Mouse (Mus musculus) heart, adult 2 months (tissue): ENCODE measurements around the gene Myo1d. TPM values are rescaled to one million over a fixed set of nuclear protein-coding genes. Genes with fewer than 3 reads are reported as not detected.

ENCODE experiments used
- DNase-seq, 2 experiments: peaks; one replicate each; pipeline ENCODE4 v3.0.0; 2021
- H3K27ac ChIP-seq: fragments of 200-600 bp; 2 replicates; pipeline ENCODE4 v1.8.1; 2022
- H3K27me3 ChIP-seq: fragments of 200-500 bp; 2 replicates; pipeline ENCODE4 v1.6.1; 2012; ENCODE audit warnings: mild to moderate bottlenecking, low read length, inconsistent platforms, mixed read lengths; ENCODE audit not compliant: control insufficient read depth, insufficient read depth
- H3K36me3 ChIP-seq: fragments of 200-500 bp; 2 replicates; pipeline ENCODE4 v1.6.1; 2012; ENCODE audit warnings: low read length, inconsistent platforms; ENCODE audit not compliant: control insufficient read depth, insufficient read depth
- H3K4me1 ChIP-seq: fragments of 200-500 bp; 2 replicates; pipeline ENCODE4 v1.6.1; 2011; ENCODE audit warnings: low read length; ENCODE audit not compliant: control insufficient read depth, insufficient read depth
- H3K4me3 ChIP-seq: fragments of 200-600 bp; 2 replicates; pipeline ENCODE4 v1.8.1; 2022
- H3K79me2 ChIP-seq: fragments of 200-500 bp; replicated peaks from 2 replicates; pipeline ENCODE4 v1.6.1; 2012; ENCODE audit warnings: mild to moderate bottlenecking, inconsistent platforms, low read length, moderate library complexity, mixed read lengths; ENCODE audit not compliant: control insufficient read depth, insufficient read depth
- H3K9ac ChIP-seq: fragments of 200-500 bp; 2 replicates; pipeline ENCODE4 v1.6.1; 2012; ENCODE audit warnings: low read depth, mild to moderate bottlenecking, control low read depth, inconsistent platforms, low read length, mixed read lengths
- CTCF ChIP-seq: fragments of 200-600 bp; IDR thresholded peaks from 2 replicates; pipeline ENCODE4 v1.8.1; 2022; ENCODE audit warnings: antibody characterized with exemption, mild to moderate bottlenecking, moderate library complexity
- EP300 ChIP-seq: fragments of 200-500 bp; IDR thresholded peaks from 2 replicates; pipeline ENCODE4 v1.6.1; 2011; ENCODE audit warnings: low read depth, low read length, control low read depth; ENCODE audit not compliant: insufficient read depth
- POLR2A ChIP-seq: fragments of 200-500 bp; IDR thresholded peaks from 2 replicates; pipeline ENCODE4 v1.6.1; 2011; ENCODE audit warnings: mild to moderate bottlenecking, low read depth, low read length, control low read depth; ENCODE audit not compliant: insufficient read depth
- WGBS: fragments of 180-500 bp; shearing (Covaris S2); methylation state at CpG from one replicate; pipeline ENCODE4 v1.1.7; 2018; 5-methylcytosine and 5-hydroxymethylcytosine counted together
- intact Hi-C: fragments of 180-260 bp; cut with DNase I; formaldehyde crosslinking; loops from one replicate; pipeline ENCODE4 v1.15.1; 2025
- polyA plus RNA-seq: library from polyadenylated mRNA; depleted of rRNA; stranded (reverse); fragments of >200 nt; gene quantifications from 2 replicates; pipeline ENCODE4 v1.2.3, GENCODE M21; 2012
- total RNA-seq, 2 experiments: library from RNA; stranded (reverse); gene quantifications; 2 replicates each; pipeline ENCODE4 v1.2.3; 2021

Gene Myo1d
- total and polyA plus RNA-seq, 3 experiments, result 8.2 to 10.0 (median 9.3) TPM

GRCm38 (mm10) chr11:80476222-80477189 is 303.3 kb downstream of the Myo1d start, which contains the start of gene Cdk5r1:
Cdk5r1 (plus strand) TSS chr11:80477023.
- intact Hi-C loops, result loop anchor here (5.0 kb wide), 2 partner anchors 46 to 191 kb away; no protein-coding TSS in a partner anchor
- H3K4me1 ChIP-seq, result peaks cover 5% of the 10 kb centered on the region
- H3K79me2 ChIP-seq, result no peaks in the 10 kb centered on the region
- H3K27ac ChIP-seq, result peak within 1 kb of the TSS; percentile 49
- 1% methylated on average over 104 of the region's 116 CpGs for WGBS
- peak within 1 kb of the TSS; percentile 84 for H3K9ac ChIP-seq
- peak within 1 kb of the TSS; percentile 60 for H3K4me3 ChIP-seq
- peak; percentile 92 to 93 for DNase-seq
- TF ChIP-seq CTCF, result peak; percentile 64
- TF ChIP-seq POLR2A, result no peak
- TF ChIP-seq EP300, result no peak
- no peaks in the 10 kb centered on the region for H3K27me3 ChIP-seq
- H3K36me3 ChIP-seq, result no peaks in the 10 kb centered on the region

GRCm38 (mm10) chr11:80475544-80475943 is 304.3 kb downstream of the Myo1d start:
- no peak overlapping the region for H3K27ac ChIP-seq
- 93% methylated on average over 9 of the region's 9 CpGs for WGBS
- DNase-seq, result no peak
- H3K9ac ChIP-seq, result no peak overlapping the region
- no peaks in the 10 kb centered on the region for H3K36me3 ChIP-seq
- no peak for TF ChIP-seq EP300
- TF ChIP-seq POLR2A, result no peak
- no peak for TF ChIP-seq CTCF
- H3K4me3 ChIP-seq, result no peak overlapping the region
- intact Hi-C loops, result loop anchor here (5.0 kb wide), 2 partner anchors 47 to 192 kb away; no protein-coding TSS in a partner anchor
- no peaks in the 10 kb centered on the region for H3K79me2 ChIP-seq
- H3K4me1 ChIP-seq, result peaks cover 5% of the 10 kb centered on the region
- no peaks in the 10 kb centered on the region for H3K27me3 ChIP-seq

- no peak for DNase-seq
- WGBS, result 95% methylated on average over 11 of the region's 11 CpGs
- TF ChIP-seq POLR2A, result no peak
- no peak for TF ChIP-seq CTCF
- no peak for TF ChIP-seq EP300
- Histone ChIP-seq H3K4me1 (peaks cover 5% of the 10 kb centered on the region), H3K36me3 (no peaks in the 10 kb centered on the region), H3K79me2 (no peaks in the 10 kb centered on the region), H3K9ac (no peak overlapping the region), H3K27ac (no peak overlapping the region), H3K27me3 (no peaks in the 10 kb centered on the region), H3K4me3 (no peak overlapping the region)
- intact Hi-C loops, result loop anchor here (5.0 kb wide), 2 partner anchors 47 to 192 kb away; no protein-coding TSS in a partner anchor
These were observed 305.0 kb downstream of the Myo1d start for GRCm38 (mm10) chr11:80474846-80475245.

- H3K27me3 ChIP-seq, result no peaks in the 10 kb centered on the region
- H3K79me2 ChIP-seq, result no peaks in the 10 kb centered on the region
- no peaks in the 10 kb centered on the region for H3K36me3 ChIP-seq
- TF ChIP-seq CTCF, result peak; percentile 50
- no peak for TF ChIP-seq EP300
- H3K27ac ChIP-seq, result no peak overlapping the region
- intact Hi-C loops, result no loop called here
- H3K4me1 ChIP-seq, result peaks cover 5% of the 10 kb centered on the region
- DNase-seq, result no peak
- no peak overlapping the region for H3K4me3 ChIP-seq
- WGBS, result 38% methylated on average over 2 of the region's 2 CpGs
- no peak overlapping the region for H3K9ac ChIP-seq
These were observed 305.6 kb downstream of the Myo1d start for GRCm38 (mm10) chr11:80474175-80474691.

- no peaks in the 10 kb centered on the region for H3K79me2 ChIP-seq
- no peaks in the 10 kb centered on the region for H3K27me3 ChIP-seq
- no peak for DNase-seq
- no peaks in the 10 kb centered on the region for H3K4me1 ChIP-seq
- intact Hi-C loops, result no loop called here
- TF ChIP-seq POLR2A (no peak), EP300 (no peak), CTCF (no peak)
- WGBS, result 79% methylated on average over 16 of the region's 16 CpGs
- no peak overlapping the region for H3K9ac ChIP-seq
- H3K36me3 ChIP-seq, result no peaks in the 10 kb centered on the region; the same call in 1 of the 2 replicates
- no peak overlapping the region for H3K27ac ChIP-seq
- no peak overlapping the region for H3K4me3 ChIP-seq
These were observed 307.8 kb downstream of the Myo1d start for GRCm38 (mm10) chr11:80471836-80472605.
